Mouse (Mus musculus): ENCODE results near the gene Samd8. TPM values are rescaled to one million over a fixed set of nuclear protein-coding genes. Genes with fewer than 3 reads are reported as not detected.

Gene Samd8
- total and polyA plus RNA-seq, 2 experiments, result 12.7 to 27.1 TPM

GRCm38 (mm10) chr14:21772506-21773281 is 22.4 kb downstream of the Samd8 start:
- H3K27me3 ChIP-seq (ENCODE audit: control insufficient read depth, insufficient read depth, low read length), result no peaks in the 10 kb centered on the region
- peaks cover 9% of the 10 kb centered on the region; the same call in 1 of the 2 replicates for H3K36me3 ChIP-seq (ENCODE audit: control insufficient read depth, insufficient read depth, low read length)
- no peak for TF ChIP-seq POLR2A (IDR thresholded peaks at IDR 0.05; ENCODE audit: extremely low read depth, insufficient read depth, low read length)
- no peak for TF ChIP-seq CTCF (IDR thresholded peaks at IDR 0.05; ENCODE audit: low read depth, low read length)
- no peak overlapping the region; the same call in 1 of the 2 replicates for H3K27ac ChIP-seq (replicated peaks; ENCODE audit: insufficient read depth, low read depth, low read length)
- no peak overlapping the region for H3K9ac ChIP-seq (ENCODE audit: low read depth, low read length)
- H3K79me2 ChIP-seq (ENCODE audit: control insufficient read depth, insufficient read depth, low read length), result peaks cover 34% of the 10 kb centered on the region
- DNase-seq (ENCODE audit: extremely low read depth, low read depth, low spot score), result no peak
- H3K4me1 ChIP-seq (ENCODE audit: control insufficient read depth, insufficient read depth, low read length), result peaks cover 11% of the 10 kb centered on the region
- 90% methylated on average over 11 of the region's 11 CpGs for WGBS
- no peak overlapping the region for H3K4me3 ChIP-seq (ENCODE audit: insufficient read depth, low read depth, low read length)

GRCm38 (mm10) chr14:21773946-21774345 is 23.6 kb downstream of the Samd8 start:
- H3K79me2 ChIP-seq (ENCODE audit: control insufficient read depth, insufficient read depth, low read length), result peaks cover 34% of the 10 kb centered on the region
- H3K27me3 ChIP-seq (ENCODE audit: control insufficient read depth, insufficient read depth, low read length), result no peaks in the 10 kb centered on the region
- H3K4me1 ChIP-seq (ENCODE audit: control insufficient read depth, insufficient read depth, low read length), result peaks cover 11% of the 10 kb centered on the region
- H3K27ac ChIP-seq (replicated peaks; ENCODE audit: insufficient read depth, low read depth, low read length), result no peak overlapping the region
- peaks cover 11% of the 10 kb centered on the region; the same call in 1 of the 2 replicates for H3K36me3 ChIP-seq (ENCODE audit: control insufficient read depth, insufficient read depth, low read length)
- H3K9ac ChIP-seq (ENCODE audit: low read depth, low read length), result no peak overlapping the region
- DNase-seq (ENCODE audit: extremely low read depth, low read depth, low spot score), result peak; percentile 45
- H3K4me3 ChIP-seq (ENCODE audit: insufficient read depth, low read depth, low read length), result no peak overlapping the region
- TF ChIP-seq POLR2A (IDR thresholded peaks at IDR 0.05; ENCODE audit: extremely low read depth, insufficient read depth, low read length), result no peak
- no peak for TF ChIP-seq CTCF (IDR thresholded peaks at IDR 0.05; ENCODE audit: low read depth, low read length)
- WGBS, result 14% methylated on average over 2 of the region's 2 CpGs

GRCm38 (mm10) chr14:21776201-21776600 is 25.9 kb downstream of the Samd8 start:
- TF ChIP-seq POLR2A (IDR thresholded peaks at IDR 0.05; ENCODE audit: extremely low read depth, insufficient read depth, low read length) (no peak), CTCF (IDR thresholded peaks at IDR 0.05; ENCODE audit: low read depth, low read length) (no peak)
- peak; percentile 87 for DNase-seq (ENCODE audit: extremely low read depth, low read depth, low spot score)
- Histone ChIP-seq H3K4me1 (ENCODE audit: control insufficient read depth, insufficient read depth, low read length) (peaks cover 11% of the 10 kb centered on the region), H3K4me3 (ENCODE audit: insufficient read depth, low read depth, low read length) (no peak overlapping the region), H3K27ac (replicated peaks; ENCODE audit: insufficient read depth, low read depth, low read length) (no peak overlapping the region), H3K79me2 (ENCODE audit: control insufficient read depth, insufficient read depth, low read length) (peaks cover 19% of the 10 kb centered on the region), H3K9ac (ENCODE audit: low read depth, low read length) (no peak overlapping the region), H3K27me3 (ENCODE audit: control insufficient read depth, insufficient read depth, low read length) (no peaks in the 10 kb centered on the region), H3K36me3 (ENCODE audit: control insufficient read depth, insufficient read depth, low read length) (peaks cover 14% of the 10 kb centered on the region; the same call in 1 of the 2 replicates)
- WGBS, result 30% methylated on average over 4 of the region's 4 CpGs

- no peak overlapping the region for H3K27ac ChIP-seq (replicated peaks; ENCODE audit: insufficient read depth, low read depth, low read length)
- peaks cover 3% of the 10 kb centered on the region; the same call in 1 of the 2 replicates for H3K79me2 ChIP-seq (ENCODE audit: control insufficient read depth, insufficient read depth, low read length)
- 94% methylated on average over 4 of the region's 4 CpGs for WGBS
- DNase-seq (ENCODE audit: extremely low read depth, low read depth, low spot score), result no peak
- peaks cover 19% of the 10 kb centered on the region for H3K36me3 ChIP-seq (ENCODE audit: control insufficient read depth, insufficient read depth, low read length)
- no peak overlapping the region for H3K4me3 ChIP-seq (ENCODE audit: insufficient read depth, low read depth, low read length)
- no peak for TF ChIP-seq CTCF (IDR thresholded peaks at IDR 0.05; ENCODE audit: low read depth, low read length)
- TF ChIP-seq POLR2A (IDR thresholded peaks at IDR 0.05; ENCODE audit: extremely low read depth, insufficient read depth, low read length), result no peak
- no peak overlapping the region for H3K9ac ChIP-seq (ENCODE audit: low read depth, low read length)
- H3K27me3 ChIP-seq (ENCODE audit: control insufficient read depth, insufficient read depth, low read length), result no peaks in the 10 kb centered on the region
- peaks cover 5% of the 10 kb centered on the region for H3K4me1 ChIP-seq (ENCODE audit: control insufficient read depth, insufficient read depth, low read length)
Observed at GRCm38 (mm10) chr14:21786500-21786899, 36.2 kb downstream of the Samd8 start.

GRCm38 (mm10) chr14:21787374-21787773 is 37.0 kb downstream of the Samd8 start:
- H3K4me3 ChIP-seq (ENCODE audit: insufficient read depth, low read depth, low read length), result no peak overlapping the region
- peaks cover 3% of the 10 kb centered on the region; the same call in 1 of the 2 replicates for H3K79me2 ChIP-seq (ENCODE audit: control insufficient read depth, insufficient read depth, low read length)
- H3K9ac ChIP-seq (ENCODE audit: low read depth, low read length), result no peak overlapping the region
- peaks cover 5% of the 10 kb centered on the region for H3K4me1 ChIP-seq (ENCODE audit: control insufficient read depth, insufficient read depth, low read length)
- no peaks in the 10 kb centered on the region for H3K27me3 ChIP-seq (ENCODE audit: control insufficient read depth, insufficient read depth, low read length)
- WGBS, result 95% methylated on average over 3 of the region's 3 CpGs
- peaks cover 20% of the 10 kb centered on the region for H3K36me3 ChIP-seq (ENCODE audit: control insufficient read depth, insufficient read depth, low read length)
- no peak overlapping the region for H3K27ac ChIP-seq (replicated peaks; ENCODE audit: insufficient read depth, low read depth, low read length)
- DNase-seq (ENCODE audit: extremely low read depth, low read depth, low spot score), result no peak
- no peak for TF ChIP-seq POLR2A (IDR thresholded peaks at IDR 0.05; ENCODE audit: extremely low read depth, insufficient read depth, low read length)
- no peak for TF ChIP-seq CTCF (IDR thresholded peaks at IDR 0.05; ENCODE audit: low read depth, low read length)

- no peak overlapping the region for H3K4me3 ChIP-seq (ENCODE audit: insufficient read depth, low read depth, low read length)
Observed at GRCm38 (mm10) chr14:21788121-21788520, 37.8 kb downstream of the Samd8 start.

More at GRCm38 (mm10) chr14:21788121-21788520, 37.8 kb downstream of the Samd8 start:
- Histone ChIP-seq H3K27me3 (ENCODE audit: control insufficient read depth, insufficient read depth, low read length) (no peaks in the 10 kb centered on the region), H3K79me2 (ENCODE audit: control insufficient read depth, insufficient read depth, low read length) (peaks cover 3% of the 10 kb centered on the region; the same call in 1 of the 2 replicates), H3K9ac (ENCODE audit: low read depth, low read length) (no peak overlapping the region), H3K27ac (replicated peaks; ENCODE audit: insufficient read depth, low read depth, low read length) (no peak overlapping the region), H3K36me3 (ENCODE audit: control insufficient read depth, insufficient read depth, low read length) (peaks cover 25% of the 10 kb centered on the region), H3K4me1 (ENCODE audit: control insufficient read depth, insufficient read depth, low read length) (peaks cover 5% of the 10 kb centered on the region)
- WGBS, result 98% methylated on average over 5 of the region's 5 CpGs
- TF ChIP-seq POLR2A (IDR thresholded peaks at IDR 0.05; ENCODE audit: extremely low read depth, insufficient read depth, low read length), result no peak
- TF ChIP-seq CTCF (IDR thresholded peaks at IDR 0.05; ENCODE audit: low read depth, low read length), result no peak
- no peak for DNase-seq (ENCODE audit: extremely low read depth, low read depth, low spot score)
